Mouse (Mus musculus) cerebellum, adult 2 months (tissue): ENCODE data around the gene Nup98.

ENCODE experiments used
- CTCF ChIP-seq: fragments of 200-500 bp; IDR thresholded peaks from 2 replicates; pipeline ENCODE4 v1.5.1; 2011; ENCODE audit warnings: low read depth, mild to moderate bottlenecking, control low read depth, low read length, moderate library complexity, borderline replicate concordance; ENCODE audit not compliant: insufficient read depth
- POLR2A ChIP-seq: fragments of 200-500 bp; IDR thresholded peaks from 2 replicates; pipeline ENCODE4 v1.6.1; 2011; ENCODE audit warnings: low read length, control low read depth, borderline replicate concordance; ENCODE audit not compliant: insufficient read depth

DNA sequence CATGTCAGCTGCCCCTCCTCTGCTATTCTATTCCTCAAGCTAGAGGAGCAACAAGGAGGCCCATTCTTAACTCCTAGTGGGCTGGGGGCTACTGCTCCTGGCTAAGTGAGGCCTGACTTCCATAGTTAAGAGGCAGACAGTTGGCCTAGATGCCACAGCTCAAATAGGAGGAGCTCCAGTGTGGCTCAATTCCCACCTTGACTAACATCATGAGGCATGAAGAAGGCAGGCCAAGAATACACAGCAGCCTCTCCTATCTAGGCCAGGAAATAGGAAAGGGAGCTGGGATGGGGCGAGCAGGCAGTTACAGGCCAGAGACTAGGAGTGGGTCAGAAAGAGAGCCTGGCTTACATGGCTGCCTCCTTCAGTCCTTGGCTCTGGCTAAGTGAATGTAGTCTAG lies 101.8 kb downstream of the Nup98 start:
- TF ChIP-seq CTCF (no peak), POLR2A (no peak)
